In genomic region chr2:103865319-103866171, GRCm38 (mm10) we compare ENCODE assay signal across 9 mouse cellular contexts.
A peak's percentile ranks its signal among the peaks of the same experiment; 100 is the strongest.
DNase-seq lines count a peak whose midpoint lies in the region; ATAC-seq lines count a peak whose summit lies in the region.
"Had no signal": no experiment of that assay in that cellular context is flagged by ENCODE, and none has a peak within 500 bp of the region (broad histone marks: within the 10 kb centered on the region; RNA-seq: fewer than 3 reads in every experiment).

No protein-coding gene starts in this region.

- no peaks in the 10 kb centered on the region for H3K36me3 ChIP-seq in neural tube, embryonic 15.5 days
- H3K36me3 ChIP-seq in limb, embryonic 10.5 days: no peaks in the 10 kb centered on the region
- H3K36me3 ChIP-seq: midbrain, embryonic 12.5 days had no signal

- H3K4me1 ChIP-seq in neural tube, embryonic 15.5 days: no peaks in the 10 kb centered on the region
- H3K4me1 ChIP-seq in limb, embryonic 10.5 days: peaks cover 9% of the 10 kb centered on the region
- H3K4me1 ChIP-seq: midbrain, embryonic 12.5 days had no signal

- 77% methylated on average over 4 of the region's 4 CpGs for WGBS in neural tube, embryonic 15.5 days
- 83% methylated on average over 4 of the region's 4 CpGs for WGBS in limb, embryonic 10.5 days

- H3K4me3 ChIP-seq in neural tube, embryonic 15.5 days (replicated peaks): no peak overlapping the region
- no peak overlapping the region for H3K4me3 ChIP-seq in limb, embryonic 10.5 days
- H3K4me3 ChIP-seq: midbrain, embryonic 12.5 days had no signal

- H3K27me3 ChIP-seq in neural tube, embryonic 15.5 days (replicated peaks): no peaks in the 10 kb centered on the region; the same call in 1 of the 2 replicates
- H3K27me3 ChIP-seq in limb, embryonic 10.5 days (ENCODE audit: low read depth, poor library complexity, severe bottlenecking): no peaks in the 10 kb centered on the region
- H3K27me3 ChIP-seq: midbrain, embryonic 12.5 days had no signal

- ATAC-seq in neural tube, embryonic 15.5 days (ENCODE audit: low FRiP score): no peak; the same call in 1 of the 2 replicates
- ATAC-seq in activated CD4-positive, CD25-positive, alpha-beta regulatory T cell, adult 4 months: no peak

- H3K27ac ChIP-seq in neural tube, embryonic 15.5 days (replicated peaks): no peak overlapping the region
- H3K27ac ChIP-seq in limb, embryonic 10.5 days: no peak overlapping the region
- H3K27ac ChIP-seq: midbrain, embryonic 12.5 days had no signal

- H3K9me3 ChIP-seq in neural tube, embryonic 15.5 days (replicated peaks): no peaks in the 10 kb centered on the region
- peaks cover 3% of the 10 kb centered on the region; the same call in 1 of the 2 replicates for H3K9me3 ChIP-seq in limb, embryonic 10.5 days (replicated peaks)
- H3K9me3 ChIP-seq: midbrain, embryonic 12.5 days had no signal

- no peak overlapping the region for H3K9ac ChIP-seq in neural tube, embryonic 15.5 days (replicated peaks)
- H3K9ac ChIP-seq: midbrain, embryonic 12.5 days had no signal

- H3K4me2 ChIP-seq in neural tube, embryonic 15.5 days: no peak overlapping the region
- H3K4me2 ChIP-seq: midbrain, embryonic 12.5 days had no signal

- intact Hi-C loops in heart, postnatal 36 days (cut with DNase I): loop anchor here (5.0 kb wide), 1 partner anchor 298 kb away; the partner anchor contains the start of gene Abtb2

- DNase-seq in neural tube, embryonic 10.5 days (ENCODE audit: extremely low spot score, low spot score): peak; percentile 44
- peak; percentile 49 to 87 for DNase-seq in adrenal gland, adult (ENCODE audit: inconsistent age in 2 of 2, low spot score in 1 of 2)
- peak; percentile 49 for DNase-seq in embryo, embryonic 11 days
- peak; percentile 42 to 71 for DNase-seq in heart, postnatal 36 days
- peak; percentile 47 for DNase-seq in limb, embryonic 10.5 days (ENCODE audit: low spot score)
- DNase-seq in right cerebral cortex, postnatal 10 days (ENCODE audit: low spot score in 2 of 2): peak; percentile 60 to 69
